Mouse (Mus musculus) embryonic facial prominence, embryonic 11.5 days (tissue): ENCODE data around the gene Plekhg4. TPM values are rescaled to one million over a fixed set of nuclear protein-coding genes. Genes with fewer than 3 reads are reported as not detected.

Source experiments
- ATAC-seq: fragments of 200-750 bp; cut with Nextera tagmentation; replicated peaks from 2 replicates; pipeline ENCODE4 v1.8.0; 2017; ENCODE audit warnings: low read depth; ENCODE audit not compliant: insufficient number of reproducible peaks, low FRiP score, low TSS enrichment
- DNase-seq: peaks from one replicate; pipeline ENCODE4 v3.0.0-alpha.2; 2015; ENCODE audit warnings: low spot score
- H3K27ac ChIP-seq: fragments of 300-500 bp; sonication (generic); replicated peaks from 2 replicates; pipeline ENCODE4 v1.5.1; 2014; ENCODE audit warnings: mild to moderate bottlenecking, low read depth, low read length, control low read depth
- H3K27me3 ChIP-seq: fragments of 300-500 bp; sonication (generic); 2 replicates; pipeline ENCODE4 v1.6.1; 2014; ENCODE audit warnings: mild to moderate bottlenecking, low read length, moderate library complexity, mixed read lengths; ENCODE audit not compliant: control insufficient read depth, insufficient read depth
- H3K36me3 ChIP-seq: fragments of 300-500 bp; sonication (generic); replicated peaks from 2 replicates; pipeline ENCODE4 v1.6.1; 2014; ENCODE audit warnings: low read depth, mild to moderate bottlenecking, low read length, moderate library complexity, mixed read lengths; ENCODE audit not compliant: control insufficient read depth, insufficient read depth
- H3K4me1 ChIP-seq: fragments of 300-500 bp; sonication (generic); 2 replicates; pipeline ENCODE4 v1.6.1; 2014; ENCODE audit warnings: low read length, mixed read lengths; ENCODE audit not compliant: control insufficient read depth, insufficient read depth
- H3K4me2 ChIP-seq: fragments of 300-500 bp; sonication (generic); 2 replicates; pipeline ENCODE4 v1.6.1; 2014; ENCODE audit warnings: low read depth, mild to moderate bottlenecking, control low read depth, low read length, moderate library complexity
- H3K4me3 ChIP-seq: fragments of 300-500 bp; sonication (generic); 2 replicates; pipeline ENCODE4 v1.5.1; 2014; ENCODE audit warnings: low read depth, low read length, control low read depth
- H3K9ac ChIP-seq: fragments of 300-500 bp; sonication (generic); replicated peaks from 2 replicates; pipeline ENCODE4 v1.6.1; 2014; ENCODE audit warnings: mild to moderate bottlenecking, control low read depth, low read length
- H3K9me3 ChIP-seq: fragments of 300-500 bp; sonication (generic); replicated peaks from 2 replicates; pipeline ENCODE4 v1.6.1; 2016; ENCODE audit warnings: mild to moderate bottlenecking, low read length, inconsistent platforms, mixed read lengths; ENCODE audit not compliant: control insufficient read depth
- WGBS: fragments of 180-500 bp; shearing (Covaris S2); extraction: QIAGEN DNeasy Blood & Tissue Kit; methylation state at CpG from one replicate; pipeline ENCODE4 v1.1.7; 2014; 5-methylcytosine and 5-hydroxymethylcytosine counted together
- polyA plus RNA-seq: library from polyadenylated mRNA; unstranded; fragments of >200 nt; fragmentation: Nextera tagmentation; extraction: Ambion mirVana; gene quantifications from 2 replicates; pipeline ENCODE4 v1.2.1, GENCODE M21; 2014

Plekhg4 gene
- polyA plus RNA-seq, result 0.28 and 0.29 TPM in 2 replicates

DNA sequence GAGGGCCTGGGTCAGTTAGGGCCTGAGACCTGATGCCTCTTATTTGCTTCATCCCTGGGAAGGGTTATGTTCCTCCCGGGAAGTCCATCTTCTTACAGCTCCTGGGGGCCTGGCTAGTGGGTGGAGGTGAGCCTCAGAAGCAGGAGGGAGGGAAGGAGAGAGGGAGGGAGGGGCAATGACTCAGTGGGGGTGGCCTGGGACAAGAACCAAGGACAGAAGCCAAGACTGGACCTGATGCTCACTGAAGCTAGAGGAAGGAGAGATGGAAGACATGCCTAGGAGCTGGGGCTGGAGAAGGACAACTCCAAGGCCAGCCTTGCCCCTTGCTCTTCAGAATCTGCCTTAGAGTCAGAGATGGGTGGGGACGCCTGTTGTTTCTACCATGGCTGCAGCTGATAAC lies at the start of gene Plekhg4:
Gene Plekhg4 (plus strand): TSS at position 243 of the 400 bp plus-strand sequence.
- DNase-seq, result no peak
- no peaks in the 10 kb centered on the region for H3K4me1 ChIP-seq
- H3K4me2 ChIP-seq, result no peak within 1 kb of the TSS
- no peak within 1 kb of the TSS for H3K27ac ChIP-seq
- no peaks in the 10 kb centered on the region for H3K9me3 ChIP-seq
- no peak within 1 kb of the TSS for H3K9ac ChIP-seq
- no peaks in the 10 kb centered on the region for H3K36me3 ChIP-seq
- 62% methylated on average over 2 of the region's 2 CpGs for WGBS
- ATAC-seq, result no peak
- H3K4me3 ChIP-seq, result no peak within 1 kb of the TSS
- no peaks in the 10 kb centered on the region for H3K27me3 ChIP-seq

GRCm38 (mm10) chr8:105325641-105326093 lies 47.4 kb upstream of the Plekhg4 start:
- ATAC-seq, result peak; percentile 73
- H3K4me1 ChIP-seq, result peaks cover 2% of the 10 kb centered on the region; the same call in 1 of the 2 replicates
- peak overlapping the region; percentile 70 for H3K4me3 ChIP-seq
- DNase-seq, result no peak
- peak overlapping the region; percentile 78 for H3K9ac ChIP-seq
- H3K9me3 ChIP-seq, result no peaks in the 10 kb centered on the region
- under 1% methylated on average over 12 of the region's 12 CpGs for WGBS
- no peaks in the 10 kb centered on the region for H3K27me3 ChIP-seq
- peaks cover 12% of the 10 kb centered on the region for H3K36me3 ChIP-seq
- peak overlapping the region; percentile 78 for H3K4me2 ChIP-seq
- H3K27ac ChIP-seq, result peak overlapping the region; percentile 22; the same call in 1 of the 2 replicates

DNA sequence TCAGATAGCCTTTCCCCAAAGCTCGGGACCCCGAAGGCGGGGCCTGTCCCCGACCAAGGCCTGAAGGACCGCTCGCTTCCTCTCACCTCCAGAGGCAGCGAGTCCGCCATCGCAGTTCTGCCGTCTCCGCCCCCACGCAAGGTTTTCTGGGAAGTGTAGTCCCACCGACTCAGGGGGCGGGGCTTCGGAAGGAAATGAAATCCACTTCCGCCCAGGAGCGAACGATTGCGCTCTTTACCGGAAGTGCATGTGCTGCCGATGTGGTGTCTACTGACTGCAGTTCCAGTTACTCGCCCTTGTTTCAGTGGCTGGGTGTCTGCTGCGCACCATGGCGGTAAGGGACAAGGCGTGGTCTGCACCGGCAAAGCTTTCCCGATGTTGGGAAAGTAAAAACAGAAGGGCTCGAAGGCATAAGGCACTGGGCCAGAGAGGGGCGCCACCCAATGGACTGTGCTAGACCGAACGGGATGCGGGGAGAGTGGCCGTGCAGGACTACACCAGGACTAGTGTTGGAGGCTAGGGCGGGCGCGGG lies 46.9 kb upstream of the Plekhg4 start, which contains the start of the genes Lrrc29 and Tmem208:
Gene Lrrc29 (minus strand): TSS at position 138 of the 532 bp plus-strand sequence.
Gene Tmem208 (plus strand): TSS at position 214 of the 532 bp plus-strand sequence.
- peak within 1 kb of the TSS; percentile 78 for H3K9ac ChIP-seq
- peak within 1 kb of the TSS; percentile 70 for H3K4me3 ChIP-seq
- peak within 1 kb of the TSS; percentile 84 for H3K4me2 ChIP-seq
- WGBS, result 0% methylated on average over 36 of the region's 36 CpGs
- H3K27me3 ChIP-seq, result no peaks in the 10 kb centered on the region
- ATAC-seq, result peak; percentile 90
- H3K4me1 ChIP-seq, result peaks cover 2% of the 10 kb centered on the region; the same call in 1 of the 2 replicates
- peaks cover 15% of the 10 kb centered on the region for H3K36me3 ChIP-seq
- H3K27ac ChIP-seq, result peak within 1 kb of the TSS; percentile 52
- peak; percentile 97 for DNase-seq
- no peaks in the 10 kb centered on the region for H3K9me3 ChIP-seq

DNA sequence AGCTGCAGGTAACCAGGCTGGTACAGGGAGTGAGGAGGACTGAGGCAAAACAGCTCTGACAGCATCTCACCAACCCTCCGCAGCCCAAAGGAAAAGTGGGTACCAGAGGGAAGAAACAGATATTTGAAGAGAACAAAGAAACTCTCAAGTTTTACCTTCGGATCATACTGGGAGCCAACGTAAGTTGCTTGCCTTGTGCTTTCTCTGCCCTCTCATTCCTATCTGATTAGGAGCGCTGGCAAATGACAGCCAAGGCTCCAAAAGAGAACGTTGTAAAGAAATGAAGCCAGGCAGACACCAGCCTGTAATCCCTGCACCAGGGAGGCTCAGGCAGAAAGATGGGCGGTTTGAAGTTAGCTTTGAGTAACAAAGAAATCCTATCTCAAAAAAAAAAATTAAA lies 46.1 kb upstream of the Plekhg4 start:
- 43% methylated on average over 6 of the region's 6 CpGs for WGBS
- H3K4me2 ChIP-seq, result peak overlapping the region; percentile 84
- peak overlapping the region; percentile 78 for H3K9ac ChIP-seq
- ATAC-seq (no peak), DNase-seq (no peak)
- H3K4me1 ChIP-seq, result peaks cover 2% of the 10 kb centered on the region; the same call in 1 of the 2 replicates
- H3K27ac ChIP-seq, result no peak overlapping the region
- peak overlapping the region; percentile 70 for H3K4me3 ChIP-seq
- H3K27me3 ChIP-seq, result no peaks in the 10 kb centered on the region
- H3K9me3 ChIP-seq, result no peaks in the 10 kb centered on the region
- H3K36me3 ChIP-seq, result peaks cover 18% of the 10 kb centered on the region

- Histone ChIP-seq H3K9me3 (no peaks in the 10 kb centered on the region), H3K4me2 (no peak overlapping the region), H3K36me3 (peaks cover 18% of the 10 kb centered on the region), H3K4me1 (peaks cover 1% of the 10 kb centered on the region; the same call in 1 of the 2 replicates), H3K27ac (no peak overlapping the region), H3K4me3 (no peak overlapping the region), H3K27me3 (no peaks in the 10 kb centered on the region), H3K9ac (no peak overlapping the region)
- no peak for DNase-seq
- no peak for ATAC-seq
- 90% methylated on average over 12 of the region's 12 CpGs for WGBS
Observed at GRCm38 (mm10) chr8:105330325-105330724, 42.7 kb upstream of the Plekhg4 start.

- Histone ChIP-seq H3K27ac (no peak overlapping the region), H3K9ac (no peak overlapping the region), H3K4me2 (no peak overlapping the region), H3K36me3 (peaks cover 20% of the 10 kb centered on the region), H3K4me1 (no peaks in the 10 kb centered on the region), H3K27me3 (no peaks in the 10 kb centered on the region), H3K4me3 (no peak overlapping the region), H3K9me3 (no peaks in the 10 kb centered on the region)
- no peak for ATAC-seq
- WGBS, result 94% methylated on average over 22 of the region's 22 CpGs
- DNase-seq, result no peak
Observed at GRCm38 (mm10) chr8:105331469-105331868, 41.6 kb upstream of the Plekhg4 start.

GRCm38 (mm10) chr8:105331931-105332330 lies 41.1 kb upstream of the Plekhg4 start:
- Histone ChIP-seq H3K27ac (no peak overlapping the region), H3K9me3 (no peaks in the 10 kb centered on the region), H3K9ac (no peak overlapping the region), H3K4me3 (no peak overlapping the region), H3K27me3 (no peaks in the 10 kb centered on the region), H3K36me3 (peaks cover 21% of the 10 kb centered on the region), H3K4me1 (no peaks in the 10 kb centered on the region), H3K4me2 (no peak overlapping the region)
- 91% methylated on average over 9 of the region's 9 CpGs for WGBS
- DNase-seq (no peak), ATAC-seq (no peak)

GRCm38 (mm10) chr8:105332523-105332922 lies 40.6 kb upstream of the Plekhg4 start:
- no peaks in the 10 kb centered on the region for H3K9me3 ChIP-seq
- DNase-seq, result no peak
- H3K27me3 ChIP-seq, result no peaks in the 10 kb centered on the region
- 65% methylated on average over 2 of the region's 2 CpGs for WGBS
- ATAC-seq, result no peak
- H3K4me2 ChIP-seq, result no peak overlapping the region
- H3K4me3 ChIP-seq, result no peak overlapping the region
- no peaks in the 10 kb centered on the region for H3K4me1 ChIP-seq
- peaks cover 21% of the 10 kb centered on the region for H3K36me3 ChIP-seq
- H3K27ac ChIP-seq, result no peak overlapping the region
- no peak overlapping the region for H3K9ac ChIP-seq
